Mouse (Mus musculus): ENCODE data around the gene Dcun1d2. TPM values are rescaled to one million over a fixed set of nuclear protein-coding genes. Genes with fewer than 3 reads are reported as not detected.

Dcun1d2 gene
- total and polyA plus RNA-seq, 3 experiments = 13.2 to 14.9 (median 14.7) TPM

- peaks cover 34% of the 10 kb centered on the region for H3K27me3 ChIP-seq (replicated peaks)
- peaks cover 0 to 7% of the 10 kb centered on the region in 2 experiments; a peak in 1 of 4 replicates for H3K4me1 ChIP-seq (ENCODE audit: control insufficient read depth in 1 of 2, insufficient read depth in 2 of 2)
- H3K36me3 ChIP-seq (replicated peaks in 1 of 2; ENCODE audit: control insufficient read depth in 1 of 2, insufficient read depth in 1 of 2, low read length in 1 of 2) = peaks cover 22 to 40% of the 10 kb centered on the region in 2 experiments
- H3K4me3 ChIP-seq (replicated peaks in 1 of 3; ENCODE audit: low read depth in 2 of 3, low read length in 2 of 3, poor library complexity in 1 of 3) = no peak within 1 kb of the TSS
- dilution Hi-C loops (cut with MboI; ENCODE audit: extremely low pct_ligation_motif_present, extremely low pct_unique_long_range_greater_than_20kb, low sequenced_read_pairs) = no loop called here
- no peaks in the 10 kb centered on the region for H3K9me3 ChIP-seq (replicated peaks; ENCODE audit: low read length)
- no peak within 1 kb of the TSS for H3K9ac ChIP-seq (ENCODE audit: insufficient read depth, low read depth)
- in situ Hi-C loops (cut with MboI; ENCODE audit: low pct_ligation_motif_present, low pct_unique_long_range_greater_than_20kb, low sequenced_read_pairs) = no loop called here
- TF ChIP-seq IRF4 (IDR thresholded peaks at IDR 0.05; ENCODE audit: low read depth, low read length) (peak; percentile 35; the same call in 1 of the 2 replicates), ZC3H11A (IDR thresholded peaks at IDR 0.05; ENCODE audit: low read depth, low read length) (peak; percentile 59), CTCF (conservative IDR thresholded peaks at IDR 0.05 in 1 of 2, IDR thresholded peaks at IDR 0.05 in 1 of 2; ENCODE audit: low read depth in 2 of 2, low read length in 2 of 2) (peak; percentile 78 to 93), CHD2 (IDR thresholded peaks at IDR 0.05; ENCODE audit: low read length) (no peak), TCF12 (IDR thresholded peaks at IDR 0.05; ENCODE audit: low read depth, low read length) (no peak), ZKSCAN1 (IDR thresholded peaks at IDR 0.05; ENCODE audit: borderline replicate concordance, low read depth, low read length) (no peak), ELF1 (IDR thresholded peaks at IDR 0.05; ENCODE audit: low read depth, low read length) (no peak), MXI1 (IDR thresholded peaks at IDR 0.05; ENCODE audit: low read depth, low read length) (no peak), ZMIZ1 (IDR thresholded peaks at IDR 0.05; ENCODE audit: low read depth, low read length) (no peak), JUND (conservative IDR thresholded peaks at IDR 0.05; ENCODE audit: low read depth, low read length) (no peak), POLR2AphosphoS2 (IDR thresholded peaks at IDR 0.05; ENCODE audit: low read depth, low read length) (no peak), USF2 (conservative IDR thresholded peaks at IDR 0.05; ENCODE audit: low read depth, low read length) (no peak), MYC (IDR thresholded peaks at IDR 0.05; ENCODE audit: low read depth, low read length) (no peak), TBP (conservative IDR thresholded peaks at IDR 0.05; ENCODE audit: low read depth, low read length) (no peak), USF1 (IDR thresholded peaks at IDR 0.05; ENCODE audit: low read depth, low read length) (no peak), SMC3 (IDR thresholded peaks at IDR 0.05; ENCODE audit: low read depth, low read length) (peak; percentile 94), RAD21 (IDR thresholded peaks at IDR 0.05; ENCODE audit: low read depth, low read length) (peak; percentile 95), E2F4 (IDR thresholded peaks at IDR 0.05; ENCODE audit: insufficient replicate concordance, low read depth, low read length) (no peak), BHLHE40 (IDR thresholded peaks at IDR 0.05; ENCODE audit: low read depth, low read length) (peak; percentile 18; the same call in 1 of the 2 replicates), JUN (IDR thresholded peaks at IDR 0.05; ENCODE audit: insufficient read depth, low read depth, low read length) (no peak), ZNF384 (IDR thresholded peaks at IDR 0.05; ENCODE audit: low read depth, low read length) (no peak)
- no peak within 1 kb of the TSS for H3K4me2 ChIP-seq (ENCODE audit: insufficient read depth, low read depth, poor library complexity, severe bottlenecking)
- DNase-seq (ENCODE audit: extremely low read depth) = peak; percentile 66
- H3K79me2 ChIP-seq (replicated peaks; ENCODE audit: control insufficient read depth, extremely low read depth, insufficient read depth, poor library complexity, severe bottlenecking) = no peaks in the 10 kb centered on the region
- H3K27ac ChIP-seq (ENCODE audit: insufficient read depth, low read depth) = no peak within 1 kb of the TSS
These were observed 33.9 kb downstream of the Dcun1d2 start, which contains the start of gene Adprhl1 for GRCm38 (mm10) chr8:13254019-13254418. Gene Adprhl1 (minus strand): TSS chr8:13254162.

GRCm38 (mm10) chr8:13253413-13253812 lies 34.5 kb downstream of the Dcun1d2 start:
- peaks cover 16 to 34% of the 10 kb centered on the region in 2 experiments for H3K36me3 ChIP-seq (replicated peaks in 1 of 2; ENCODE audit: control insufficient read depth in 1 of 2, insufficient read depth in 1 of 2, low read length in 1 of 2)

More at GRCm38 (mm10) chr8:13253413-13253812, 34.5 kb downstream of the Dcun1d2 start:
- Histone ChIP-seq H3K4me3 (replicated peaks in 1 of 3; ENCODE audit: low read depth in 2 of 3, low read length in 2 of 3, poor library complexity in 1 of 3) (no peak overlapping the region), H3K27me3 (replicated peaks) (peaks cover 40% of the 10 kb centered on the region), H3K9me3 (replicated peaks; ENCODE audit: low read length) (no peaks in the 10 kb centered on the region), H3K79me2 (replicated peaks; ENCODE audit: control insufficient read depth, extremely low read depth, insufficient read depth, poor library complexity, severe bottlenecking) (no peaks in the 10 kb centered on the region), H3K9ac (ENCODE audit: insufficient read depth, low read depth) (no peak overlapping the region), H3K27ac (ENCODE audit: insufficient read depth, low read depth) (no peak overlapping the region), H3K4me2 (ENCODE audit: insufficient read depth, low read depth, poor library complexity, severe bottlenecking) (no peak overlapping the region), H3K4me1 (ENCODE audit: control insufficient read depth in 1 of 2, insufficient read depth in 2 of 2) (peaks cover 0 to 7% of the 10 kb centered on the region in 2 experiments; a peak in 1 of 4 replicates)
- DNase-seq (ENCODE audit: extremely low read depth) = no peak
- in situ Hi-C loops (cut with MboI; ENCODE audit: low pct_ligation_motif_present, low pct_unique_long_range_greater_than_20kb, low sequenced_read_pairs) (no loop called here), dilution Hi-C loops (cut with MboI; ENCODE audit: extremely low pct_ligation_motif_present, extremely low pct_unique_long_range_greater_than_20kb, low sequenced_read_pairs) (no loop called here)
- no peak for TF ChIP-seq HCFC1 (IDR thresholded peaks at IDR 0.05; ENCODE audit: low read depth, low read length)
- TF ChIP-seq IRF4 (IDR thresholded peaks at IDR 0.05; ENCODE audit: low read depth, low read length) = no peak
- TF ChIP-seq GABPA (IDR thresholded peaks at IDR 0.05; ENCODE audit: insufficient replicate concordance, low read depth, low read length) = no peak
